Mouse (Mus musculus) Patski (cell line): Measurements from ENCODE around the gene Dcaf4. TPM values are rescaled to one million over a fixed set of nuclear protein-coding genes. Genes with fewer than 3 reads are reported as not detected.

ENCODE experiments used
- ATAC-seq: fragments of 100-300 bp; one replicate; pipeline ENCODE4 v1.8.0; 2021
- CTCF ChIA-PET: fragments of 350-600 bp; sonication (Branson Sonifier 250); formaldehyde crosslinking; loops from one replicate; lab custom pipeline; 2022; ENCODE audit warnings: inconsistent platforms; lab: Charles Lee
- POLR2A ChIA-PET: fragments of 350-600 bp; sonication (Branson Sonifier 250); formaldehyde crosslinking; loops from one replicate; lab custom pipeline; 2022; ENCODE audit warnings: antibody characterized with exemption, inconsistent platforms; lab: Charles Lee
- DNase-seq: peaks from one replicate; pipeline ENCODE4 v3.0.0-alpha.2; 2011; ENCODE audit warnings: low read depth, low spot score
- H3K27me3 ChIP-seq: fragments of 371-371 bp; one replicate; pipeline ENCODE4 v1.5.1; 2021
- CTCF ChIP-seq: fragments of 100-300 bp; IDR thresholded peaks from one replicate; pipeline ENCODE4 v1.5.1; 2021
- in situ Hi-C: fragments of 300-500 bp; cut with MboI; formaldehyde crosslinking; loops from 3 replicates; pipeline ENCODE4 v1.11.1; 2018; ENCODE audit warnings: low pct_unique_long_range_greater_than_20kb, mixed read lengths
- polyA plus RNA-seq: library from polyadenylated mRNA; unstranded; gene quantifications from one replicate; pipeline ENCODE4 v1.2.3, GENCODE M21; 2021

Gene Dcaf4
- polyA plus RNA-seq, 1 experiment from 2014 or later, result 15.0 TPM

GRCm38 (mm10) chr12:83485911-83486670 is 34.2 kb upstream of the Dcaf4 start:
- in situ Hi-C loops, result no loop called here
- DNase-seq (no peak), ATAC-seq (no peak)
- CTCF ChIA-PET, result no interaction called here
- TF ChIP-seq CTCF, result no peak
- POLR2A ChIA-PET, result no interaction called here
- H3K27me3 ChIP-seq, result peaks cover 35% of the 10 kb centered on the region

GRCm38 (mm10) chr12:83486671-83487461 is 33.4 kb upstream of the Dcaf4 start:
- peak; percentile 42 for ATAC-seq
- TF ChIP-seq CTCF, result no peak
- POLR2A ChIA-PET, result no interaction called here
- in situ Hi-C loops, result no loop called here
- peaks cover 35% of the 10 kb centered on the region for H3K27me3 ChIP-seq
- CTCF ChIA-PET, result no interaction called here
- DNase-seq, result no peak

GRCm38 (mm10) chr12:83487476-83487991 is 32.7 kb upstream of the Dcaf4 start, which contains the start of gene Dpf3:
TSS of gene Dpf3 (minus strand) at chr12:83487716.
- POLR2A ChIA-PET, result no interaction called here
- TF ChIP-seq CTCF, result no peak
- in situ Hi-C loops, result no loop called here
- CTCF ChIA-PET, result no interaction called here
- H3K27me3 ChIP-seq, result peaks cover 35% of the 10 kb centered on the region
- ATAC-seq, result peak; percentile 95
- DNase-seq, result peak; percentile 60

GRCm38 (mm10) chr12:83488211-83488941 is 31.9 kb upstream of the Dcaf4 start:
- TF ChIP-seq CTCF, result no peak
- in situ Hi-C loops, result no loop called here
- CTCF ChIA-PET, result no interaction called here
- peaks cover 34% of the 10 kb centered on the region for H3K27me3 ChIP-seq
- no peak for DNase-seq
- no peak for ATAC-seq
- POLR2A ChIA-PET, result no interaction called here

- DNase-seq, result no peak
- ChIA-PET POLR2A (no interaction called here), CTCF (no interaction called here)
- in situ Hi-C loops, result loop anchor here (5.0 kb wide), 1 partner anchor 377 kb away; no protein-coding TSS in a partner anchor
- peaks cover 25% of the 10 kb centered on the region for H3K27me3 ChIP-seq
- no peak for ATAC-seq
- no peak for TF ChIP-seq CTCF
Measured at GRCm38 (mm10) chr12:83489748-83490147, 30.5 kb upstream of the Dcaf4 start.

- POLR2A ChIA-PET, result no interaction called here
- DNase-seq, result no peak
- TF ChIP-seq CTCF, result no peak
- H3K27me3 ChIP-seq, result peaks cover 17% of the 10 kb centered on the region
- CTCF ChIA-PET, result interaction anchor here (0.6 to 1.4 kb wide), 3 partner anchors 9 to 379 kb away, joined by 3 to 5 read pairs (median 3); no protein-coding TSS in a partner anchor
- ATAC-seq, result no peak
- in situ Hi-C loops, result loop anchor here (5.0 kb wide), 1 partner anchor 379 kb away; no protein-coding TSS in a partner anchor
Measured at GRCm38 (mm10) chr12:83491609-83492008, 28.7 kb upstream of the Dcaf4 start.

GRCm38 (mm10) chr12:83492808-83493207 is 27.5 kb upstream of the Dcaf4 start:
- POLR2A ChIA-PET, result no interaction called here
- CTCF ChIA-PET, result interaction anchor here (0.9 kb wide), 1 partner anchor 19 kb away, joined by 3 read pairs; no protein-coding TSS in a partner anchor
- peaks cover 17% of the 10 kb centered on the region for H3K27me3 ChIP-seq
- no peak for DNase-seq
- TF ChIP-seq CTCF, result no peak
- ATAC-seq, result no peak
- in situ Hi-C loops, result loop anchor here (5.0 kb wide), 1 partner anchor 381 kb away; no protein-coding TSS in a partner anchor

GRCm38 (mm10) chr12:83494196-83494595 is 26.1 kb upstream of the Dcaf4 start:
- CTCF ChIA-PET, result no interaction called here
- no peak for TF ChIP-seq CTCF
- no peak for DNase-seq
- ATAC-seq, result no peak
- peaks cover 18% of the 10 kb centered on the region for H3K27me3 ChIP-seq
- POLR2A ChIA-PET, result no interaction called here
- in situ Hi-C loops, result loop anchor here (5.0 kb wide), 1 partner anchor 382 kb away; no protein-coding TSS in a partner anchor

- POLR2A ChIA-PET, result no interaction called here
- DNase-seq (no peak), ATAC-seq (no peak)
- no peak for TF ChIP-seq CTCF
- in situ Hi-C loops, result no loop called here
- CTCF ChIA-PET, result no interaction called here
- peaks cover 14% of the 10 kb centered on the region for H3K27me3 ChIP-seq
Measured at GRCm38 (mm10) chr12:83495248-83495960, 24.9 kb upstream of the Dcaf4 start.

- POLR2A ChIA-PET, result no interaction called here
- CTCF ChIA-PET, result no interaction called here
- no peak for DNase-seq
- TF ChIP-seq CTCF, result no peak
- in situ Hi-C loops, result no loop called here
- ATAC-seq, result no peak
- peaks cover 14% of the 10 kb centered on the region for H3K27me3 ChIP-seq
Measured at GRCm38 (mm10) chr12:83495961-83496282, 24.3 kb upstream of the Dcaf4 start.
